7 mouse cellular contexts compared by ENCODE assay signal in genomic region chr10:70563636-70564035, GRCm38 (mm10).
DNase-seq lines count a peak whose midpoint lies in the region; ATAC-seq and TF ChIP-seq lines count a peak whose summit lies in the region.

No protein-coding gene starts in this region.

- TF ChIP-seq EP300 in lung, postnatal 0 days (IDR thresholded peaks at IDR 0.05) = no peak

- WGBS in lung, postnatal 0 days = 18% methylated on average over 3 of the region's 3 CpGs

- no peak overlapping the region for H3K4me2 ChIP-seq in lung, postnatal 0 days (replicated peaks; ENCODE audit: low read depth, low read length)

- peak; percentile 21 for DNase-seq in 3134 (ENCODE audit: extremely low read depth, insufficient read length, low spot score)
- peak; percentile 4 for DNase-seq in A20 (ENCODE audit: low read depth, low spot score)
- DNase-seq in cerebellum, adult 11-12 months = peak; percentile 50
- peak; percentile 69 to 81 for DNase-seq in frontal cortex, postnatal 36 days (ENCODE audit: low spot score in 2 of 2)
- DNase-seq in layer of hippocampus, adult 18-20 months (ENCODE audit: low spot score in 2 of 2) = peak; percentile 59 to 89
- DNase-seq in lung, postnatal 0 days (ENCODE audit: low spot score) = peak; percentile 76
- peak; percentile 26 for DNase-seq in telencephalon, adult 2 months (ENCODE audit: low read depth, low spot score)

- H3K4me1 ChIP-seq in lung, postnatal 0 days (ENCODE audit: insufficient read depth, low read depth, low read length) = no peaks in the 10 kb centered on the region

- H3K9ac ChIP-seq in lung, postnatal 0 days (replicated peaks; ENCODE audit: low read depth) = no peak overlapping the region

- H3K9me3 ChIP-seq in lung, postnatal 0 days (ENCODE audit: low read length) = no peaks in the 10 kb centered on the region

- no peak overlapping the region for H3K27ac ChIP-seq in lung, postnatal 0 days (ENCODE audit: low read length)

- peak; percentile 83 for TF ChIP-seq CTCF in lung, postnatal 0 days (IDR thresholded peaks at IDR 0.05)

- no peaks in the 10 kb centered on the region for H3K36me3 ChIP-seq in lung, postnatal 0 days (ENCODE audit: insufficient read depth, low read length)

- no peak overlapping the region for H3K4me3 ChIP-seq in lung, postnatal 0 days (ENCODE audit: low read depth, low read length)

- H3K27me3 ChIP-seq in lung, postnatal 0 days (replicated peaks; ENCODE audit: insufficient read depth, low read length) = no peaks in the 10 kb centered on the region

- no peak for ATAC-seq in lung, postnatal 0 days

Comparison
In these comparisons a context has a peak if more than half of its experiments do, and no peak if none do; other contexts are left out.
1. DNase-seq: peak in every context shown above with its lines; median percentile 76 in lung, postnatal 0 days; 75 in frontal cortex, postnatal 36 days; 74 in layer of hippocampus, adult 18-20 months; 50 in cerebellum, adult 11-12 months; 26 in telencephalon, adult 2 months; 21 in 3134; 4 in A20.